ENCODE assay signal across 9 mouse cellular contexts in genomic region chr2:157613997-157614396, GRCm38 (mm10). TPM values are rescaled to one million over a fixed set of nuclear protein-coding genes. Genes with fewer than 3 reads are reported as not detected.
DNase-seq lines count a peak whose midpoint lies in the region; ATAC-seq and TF ChIP-seq lines count a peak whose summit lies in the region.
"Had no signal": no experiment of that assay in that cellular context is flagged by ENCODE, and none has a peak within 500 bp of the region (broad histone marks: within the 10 kb centered on the region; RNA-seq: fewer than 3 reads in every experiment).

No protein-coding gene starts in this region.

- no peaks in the 10 kb centered on the region for H3K9me3 ChIP-seq in CH12.LX (replicated peaks; ENCODE audit: low read length)
- H3K9me3 ChIP-seq in intestine, embryonic 14.5 days (ENCODE audit: control insufficient read depth, low read length): no peaks in the 10 kb centered on the region
- H3K9me3 ChIP-seq in midbrain, embryonic 16.5 days (replicated peaks; ENCODE audit: control insufficient read depth, low read length, poor library complexity, severe bottlenecking): no peaks in the 10 kb centered on the region

- 20% methylated on average over 11 of the region's 11 CpGs for WGBS in intestine, embryonic 14.5 days
- 12% methylated on average over 11 of the region's 11 CpGs for WGBS in midbrain, embryonic 16.5 days

- TF ChIP-seq EP300 in CH12.LX (IDR thresholded peaks at IDR 0.05; ENCODE audit: low read length): peak; percentile 76

- no peaks in the 10 kb centered on the region for H3K79me2 ChIP-seq in CH12.LX (replicated peaks; ENCODE audit: control insufficient read depth, extremely low read depth, insufficient read depth, poor library complexity, severe bottlenecking)

- no peak for TF ChIP-seq CTCF in CH12.LX (conservative IDR thresholded peaks at IDR 0.05 in 1 of 2, IDR thresholded peaks at IDR 0.05 in 1 of 2; ENCODE audit: low read depth in 2 of 2, low read length in 2 of 2)

- no peak overlapping the region for H3K4me3 ChIP-seq in CH12.LX (replicated peaks in 1 of 3; ENCODE audit: low read depth in 2 of 3, low read length in 2 of 3, poor library complexity in 1 of 3)
- no peak overlapping the region for H3K4me3 ChIP-seq in intestine, embryonic 14.5 days (ENCODE audit: low read depth, low read length)
- H3K4me3 ChIP-seq in midbrain, embryonic 16.5 days (ENCODE audit: low read depth, low read length): no peak overlapping the region

- no peaks in the 10 kb centered on the region for H3K36me3 ChIP-seq in CH12.LX (replicated peaks in 1 of 2; ENCODE audit: control insufficient read depth in 1 of 2, insufficient read depth in 1 of 2, low read length in 1 of 2)
- no peaks in the 10 kb centered on the region for H3K36me3 ChIP-seq in intestine, embryonic 14.5 days (ENCODE audit: control insufficient read depth, insufficient read depth, low read length)
- H3K36me3 ChIP-seq in midbrain, embryonic 16.5 days (ENCODE audit: control insufficient read depth, insufficient read depth, low read length): no peaks in the 10 kb centered on the region

- no peak for TF ChIP-seq POLR2A in CH12.LX (IDR thresholded peaks at IDR 0.05; ENCODE audit: low read depth, low read length)

- peaks cover 13% of the 10 kb centered on the region for H3K27me3 ChIP-seq in CH12.LX (replicated peaks)
- no peaks in the 10 kb centered on the region for H3K27me3 ChIP-seq in intestine, embryonic 14.5 days (replicated peaks; ENCODE audit: control insufficient read depth, insufficient read depth, low read length)
- H3K27me3 ChIP-seq in midbrain, embryonic 16.5 days (ENCODE audit: control insufficient read depth, insufficient read depth, low read depth, low read length): no peaks in the 10 kb centered on the region

- H3K4me2 ChIP-seq in CH12.LX (ENCODE audit: insufficient read depth, low read depth, poor library complexity, severe bottlenecking): peak overlapping the region; percentile 77
- peak overlapping the region; percentile 7; the same call in 1 of the 2 replicates for H3K4me2 ChIP-seq in intestine, embryonic 14.5 days (ENCODE audit: low read length)
- H3K4me2 ChIP-seq in midbrain, embryonic 16.5 days (ENCODE audit: low read length): 0 out of 2 replicates have a peak overlapping the region, but pooled peaks have one; percentile 6

- no peak overlapping the region for H3K9ac ChIP-seq in CH12.LX (ENCODE audit: insufficient read depth, low read depth)
- H3K9ac ChIP-seq in intestine, embryonic 14.5 days (ENCODE audit: low read length): no peak overlapping the region
- peak overlapping the region; percentile 45; the same call in 1 of the 2 replicates for H3K9ac ChIP-seq in midbrain, embryonic 16.5 days (ENCODE audit: low read depth, low read length)

- DNase-seq in CD4-positive, CD25-positive, alpha-beta regulatory T cell, adult 2 months (ENCODE audit: low read depth, low spot score): peak; percentile 5
- DNase-seq in CH12.LX (ENCODE audit: extremely low read depth): peak; percentile 77
- no peak for DNase-seq in intestine, embryonic 14.5 days (ENCODE audit: low spot score)
- DNase-seq in adrenal gland, adult (ENCODE audit: inconsistent age in 2 of 2, low spot score in 1 of 2): no peak
- no peak for DNase-seq in cerebellum, postnatal 4 days (ENCODE audit: low spot score in 2 of 2)
- no peak for DNase-seq in left cerebral cortex, adult 9 months (ENCODE audit: low spot score in 2 of 2)
- DNase-seq: cerebellum, adult 8-10 months had no signal

- no peak overlapping the region for H3K27ac ChIP-seq in CH12.LX (ENCODE audit: insufficient read depth, low read depth)
- H3K27ac ChIP-seq in intestine, embryonic 14.5 days (ENCODE audit: low read depth): no peak overlapping the region
- H3K27ac ChIP-seq in midbrain, embryonic 16.5 days (ENCODE audit: low read length): no peak overlapping the region

- H3K4me1 ChIP-seq in CH12.LX (ENCODE audit: control insufficient read depth in 1 of 2, insufficient read depth in 2 of 2): peaks cover 18 to 36% of the 10 kb centered on the region in 2 experiments
- peaks cover 7% of the 10 kb centered on the region; the same call in 1 of the 2 replicates for H3K4me1 ChIP-seq in intestine, embryonic 14.5 days (replicated peaks; ENCODE audit: control insufficient read depth, insufficient read depth, low read length)
- peaks cover 9% of the 10 kb centered on the region for H3K4me1 ChIP-seq in midbrain, embryonic 16.5 days (ENCODE audit: control insufficient read depth, insufficient read depth, low read length)

- TF ChIP-seq RAD21 in CH12.LX (IDR thresholded peaks at IDR 0.05; ENCODE audit: low read depth, low read length): no peak

- dilution Hi-C loops in CH12.LX (cut with MboI; ENCODE audit: extremely low pct_ligation_motif_present, extremely low pct_unique_long_range_greater_than_20kb, low sequenced_read_pairs): no loop called here

- ATAC-seq in CD4-positive, CD25-positive, alpha-beta regulatory T cell, adult 4 months: no peak
- ATAC-seq in intestine, embryonic 14.5 days (replicated peaks; ENCODE audit: low FRiP score, low TSS enrichment, low read depth): peak; percentile 65; the same call in 1 of the 2 replicates
- no peak; the same call in 1 of the 2 replicates for ATAC-seq in midbrain, embryonic 16.5 days

- in situ Hi-C loops in CH12.LX (cut with MboI; ENCODE audit: low pct_ligation_motif_present, low pct_unique_long_range_greater_than_20kb, low sequenced_read_pairs): loop anchor here (10.0 kb wide), 1 partner anchor 581 kb away; no protein-coding TSS in a partner anchor

TF ChIP-seq in CH12.LX, 34 proteins besides CTCF, POLR2A, EP300 and RAD21:
- TF ChIP-seq JUN (IDR thresholded peaks at IDR 0.05; ENCODE audit: insufficient read depth, low read depth, low read length): no peak
- TF ChIP-seq NELFE (IDR thresholded peaks at IDR 0.05; ENCODE audit: low read depth, low read length): no peak
- no peak for TF ChIP-seq MAX (IDR thresholded peaks at IDR 0.05; ENCODE audit: low read length)
- TF ChIP-seq IRF4 (IDR thresholded peaks at IDR 0.05; ENCODE audit: low read depth, low read length): peak; percentile 91
- TF ChIP-seq ZMIZ1 (IDR thresholded peaks at IDR 0.05; ENCODE audit: low read depth, low read length): no peak
- peak; percentile 57; the same call in 1 of the 2 replicates for TF ChIP-seq MAZ (IDR thresholded peaks at IDR 0.05; ENCODE audit: low read depth, low read length)
- TF ChIP-seq KAT2A (IDR thresholded peaks at IDR 0.05; ENCODE audit: insufficient replicate concordance, low read length): no peak
- TF ChIP-seq USF2 (conservative IDR thresholded peaks at IDR 0.05; ENCODE audit: low read depth, low read length): no peak
- TF ChIP-seq ZC3H11A (IDR thresholded peaks at IDR 0.05; ENCODE audit: low read depth, low read length): no peak
- TF ChIP-seq MXI1 (IDR thresholded peaks at IDR 0.05; ENCODE audit: low read depth, low read length): no peak
- no peak for TF ChIP-seq GABPA (IDR thresholded peaks at IDR 0.05; ENCODE audit: insufficient replicate concordance, low read depth, low read length)
- no peak for TF ChIP-seq E2F4 (IDR thresholded peaks at IDR 0.05; ENCODE audit: insufficient replicate concordance, low read depth, low read length)
- no peak for TF ChIP-seq ZNF384 (IDR thresholded peaks at IDR 0.05; ENCODE audit: low read depth, low read length)
- no peak for TF ChIP-seq ELF1 (IDR thresholded peaks at IDR 0.05; ENCODE audit: low read depth, low read length)

RNA-seq across cellular contexts. Expression of gene Blcap, which starts 42.9 kb away (rescaled TPM):
- 10 to 100 TPM; 21.8 to 22.7 TPM for polyA plus RNA-seq in CD4-positive, CD25-positive, alpha-beta regulatory T cell, adult 4 months (2017; shearing (Covaris generic))
- total RNA-seq in CH12.LX (2012; rRNA removed) (10.7 and 14.0 TPM in 2 replicates), CH12.LX (2014; rRNA removed) (15.3 and 16.0 TPM in 2 replicates)
- polyA plus RNA-seq in CH12.LX (2012; ENCODE audit: insufficient read length, low read depth): 18.9 and 19.3 TPM in 2 replicates
- polyA plus RNA-seq in intestine, embryonic 14.5 days (2014; fragmentation: Nextera tagmentation; extraction: Ambion mirVana): 51.9 and 53.7 TPM in 2 replicates
- 357 and 363 TPM in 2 replicates for polyA plus RNA-seq in midbrain, embryonic 16.5 days (2015; fragmentation: Nextera tagmentation; extraction: Ambion mirVana)

RNA-seq across cellular contexts. Expression of gene Nnat, which starts 54.1 kb away (rescaled TPM):
- under 1 TPM; 0.62 to 1.00 TPM for polyA plus RNA-seq in CD4-positive, CD25-positive, alpha-beta regulatory T cell, adult 4 months (2017; shearing (Covaris generic))
- total RNA-seq in CH12.LX (2012; rRNA removed) (0.38 and 0.76 TPM in 2 replicates), CH12.LX (2014; rRNA removed) (not detected in 2 replicates)
- 0.19 and 0.84 TPM in 2 replicates for polyA plus RNA-seq in CH12.LX (2012; ENCODE audit: insufficient read length, low read depth)
- polyA plus RNA-seq in intestine, embryonic 14.5 days (2014; fragmentation: Nextera tagmentation; extraction: Ambion mirVana): 410 and 452 TPM in 2 replicates
- 9,243 and 10,143 TPM in 2 replicates for polyA plus RNA-seq in midbrain, embryonic 16.5 days (2015; fragmentation: Nextera tagmentation; extraction: Ambion mirVana)

Comparison
In these comparisons a context has a peak if more than half of its experiments do, and no peak if none do; other contexts are left out.
1. DNase-seq: peak in CD4-positive, CD25-positive, alpha-beta regulatory T cell, adult 2 months (single experiment) and CH12.LX (single experiment); none in intestine, embryonic 14.5 days (single experiment), adrenal gland, adult (0 of 2), cerebellum, postnatal 4 days (0 of 2) and left cerebral cortex, adult 9 months (0 of 2).
2. H3K4me2 ChIP-seq: peak in every context shown above with its lines; median percentile 77 in CH12.LX; 7 in intestine, embryonic 14.5 days; 6 in midbrain, embryonic 16.5 days.
3. RNA of gene Nnat, which starts 54.1 kb away (polyA plus RNA-seq): 9,243 to 10,143 TPM in midbrain, embryonic 16.5 days and 410 to 452 TPM in intestine, embryonic 14.5 days; 0.62 to 1.00 TPM in CD4-positive, CD25-positive, alpha-beta regulatory T cell, adult 4 months and 0.19 to 0.84 TPM in CH12.LX; every median in the first group is over 100 times any median in the second.